8 mouse cellular contexts compared by ENCODE assay signal in the genomic region with DNA sequence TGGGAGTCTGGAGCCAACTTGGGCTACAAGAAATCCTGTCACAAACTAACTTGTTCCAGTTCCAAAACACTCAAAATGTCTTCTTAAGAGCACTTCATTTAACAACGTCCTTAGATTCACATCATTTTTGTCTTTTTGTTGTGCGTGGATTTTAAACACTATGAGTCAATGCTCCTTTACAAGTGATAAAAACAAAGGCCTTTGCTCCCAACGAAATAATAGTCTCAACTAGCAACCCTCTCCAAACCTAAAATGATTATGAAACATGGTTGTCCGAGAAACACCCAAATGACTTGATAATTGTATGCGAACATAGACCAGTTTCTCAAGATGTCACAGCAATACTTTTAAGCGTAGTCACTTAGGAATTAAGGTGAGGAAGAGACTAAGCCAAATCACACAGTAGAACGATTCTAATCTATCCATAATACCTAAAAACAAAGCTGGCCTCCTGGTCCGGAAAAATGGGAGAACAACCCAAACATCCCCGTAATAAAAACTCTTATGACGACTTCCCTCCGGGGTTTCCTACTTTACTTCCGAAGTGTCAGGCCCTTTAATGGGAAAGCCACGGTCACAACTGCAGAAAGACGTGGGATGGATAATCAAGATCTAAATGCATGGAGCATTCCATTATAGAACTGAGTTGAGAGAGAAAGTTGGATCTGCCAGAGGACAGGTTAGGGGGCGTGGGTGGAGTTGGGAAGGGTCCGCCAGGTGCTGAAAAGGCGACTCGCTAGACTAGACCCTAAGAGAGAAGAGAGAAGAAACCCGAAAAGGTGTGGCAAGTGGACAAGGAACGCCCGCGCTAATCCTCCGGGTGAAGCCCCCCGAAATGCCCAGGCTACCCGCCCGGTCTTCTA. TPM values are rescaled to one million over a fixed set of nuclear protein-coding genes. Genes with fewer than 3 reads are reported as not detected.
A peak's percentile ranks its signal among the peaks of the same experiment; 100 is the strongest.
DNase-seq lines count a peak whose midpoint lies in the region; ATAC-seq lines count a peak whose summit lies in the region.

No protein-coding gene starts in this region.

- H3K4me2 ChIP-seq in embryonic facial prominence, embryonic 13.5 days: peak overlapping the region; percentile 70
- H3K4me2 ChIP-seq in intestine, embryonic 14.5 days (ENCODE audit: low read length): peak overlapping the region; percentile 75
- peak overlapping the region; percentile 67 for H3K4me2 ChIP-seq in midbrain, embryonic 14.5 days (ENCODE audit: low read length)

- H3K9me3 ChIP-seq in embryonic facial prominence, embryonic 13.5 days: no peaks in the 10 kb centered on the region
- no peaks in the 10 kb centered on the region for H3K9me3 ChIP-seq in intestine, embryonic 14.5 days (ENCODE audit: control insufficient read depth, low read length)
- H3K9me3 ChIP-seq in midbrain, embryonic 14.5 days (ENCODE audit: control insufficient read depth, low read length): no peaks in the 10 kb centered on the region

- peaks cover 16% of the 10 kb centered on the region for H3K4me1 ChIP-seq in embryonic facial prominence, embryonic 13.5 days
- peaks cover 5% of the 10 kb centered on the region; the same call in 1 of the 2 replicates for H3K4me1 ChIP-seq in intestine, embryonic 14.5 days (replicated peaks; ENCODE audit: control insufficient read depth, insufficient read depth, low read length)
- peaks cover 12% of the 10 kb centered on the region; the same call in 1 of the 2 replicates for H3K4me1 ChIP-seq in midbrain, embryonic 14.5 days (ENCODE audit: control insufficient read depth, insufficient read depth, low read length)

- H3K36me3 ChIP-seq in embryonic facial prominence, embryonic 13.5 days: peaks cover 4% of the 10 kb centered on the region; the same call in 1 of the 2 replicates
- H3K36me3 ChIP-seq in intestine, embryonic 14.5 days (ENCODE audit: control insufficient read depth, insufficient read depth, low read length): no peaks in the 10 kb centered on the region
- H3K36me3 ChIP-seq in midbrain, embryonic 14.5 days (ENCODE audit: control insufficient read depth, insufficient read depth, low read length): no peaks in the 10 kb centered on the region

- DNase-seq in frontal cortex, adult 2 months (ENCODE audit: extremely low spot score in 1 of 2, low spot score in 1 of 2): no peak
- DNase-seq in 416B (ENCODE audit: low read depth): peak; percentile 59
- DNase-seq in intestine, embryonic 14.5 days (ENCODE audit: low spot score): no peak
- no peak for DNase-seq in midbrain, embryonic 14.5 days
- no peak for DNase-seq in left cerebral cortex, postnatal 4 days
- no peak for DNase-seq in ovary, adult 18-20 months (ENCODE audit: low spot score)

- intact Hi-C loops in left cerebral cortex, postnatal 4 days (cut with DNase I): no loop called here

- peak overlapping the region; percentile 90 for H3K9ac ChIP-seq in embryonic facial prominence, embryonic 13.5 days
- H3K9ac ChIP-seq in intestine, embryonic 14.5 days (ENCODE audit: low read length): peak overlapping the region; percentile 84
- H3K9ac ChIP-seq in midbrain, embryonic 14.5 days (replicated peaks; ENCODE audit: low read length): peak overlapping the region; percentile 77

- 12% methylated on average over 26 of the region's 26 CpGs for WGBS in embryonic facial prominence, embryonic 13.5 days
- 10% methylated on average over 26 of the region's 26 CpGs for WGBS in intestine, embryonic 14.5 days
- 12% methylated on average over 26 of the region's 26 CpGs for WGBS in midbrain, embryonic 14.5 days

- H3K27ac ChIP-seq in embryonic facial prominence, embryonic 13.5 days: peak overlapping the region; percentile 79
- H3K27ac ChIP-seq in intestine, embryonic 14.5 days (ENCODE audit: low read depth): peak overlapping the region; percentile 51; the same call in 1 of the 2 replicates
- peak overlapping the region; percentile 74 for H3K27ac ChIP-seq in midbrain, embryonic 14.5 days (replicated peaks; ENCODE audit: low read depth, low read length)

- H3K27me3 ChIP-seq in embryonic facial prominence, embryonic 13.5 days: no peaks in the 10 kb centered on the region
- no peaks in the 10 kb centered on the region for H3K27me3 ChIP-seq in intestine, embryonic 14.5 days (replicated peaks; ENCODE audit: control insufficient read depth, insufficient read depth, low read length)
- H3K27me3 ChIP-seq in midbrain, embryonic 14.5 days (ENCODE audit: control insufficient read depth, insufficient read depth, low read length): no peaks in the 10 kb centered on the region

- H3K4me3 ChIP-seq in embryonic facial prominence, embryonic 13.5 days: peak overlapping the region; percentile 86
- peak overlapping the region; percentile 87 for H3K4me3 ChIP-seq in intestine, embryonic 14.5 days (ENCODE audit: low read depth, low read length)
- peak overlapping the region; percentile 86 for H3K4me3 ChIP-seq in midbrain, embryonic 14.5 days (replicated peaks; ENCODE audit: low read depth, low read length)

- ATAC-seq in frontal cortex, adult (ENCODE audit: low TSS enrichment): peak; percentile 38; the same call in 1 of the 2 replicates
- ATAC-seq in embryonic facial prominence, embryonic 13.5 days (ENCODE audit: insufficient number of reproducible peaks, insufficient read depth, low FRiP score, low TSS enrichment, low read depth): 0 out of 2 replicates have a peak, but pooled peaks have one; percentile 7
- ATAC-seq in intestine, embryonic 14.5 days (replicated peaks; ENCODE audit: low FRiP score, low TSS enrichment, low read depth): peak; percentile 54; the same call in 1 of the 2 replicates
- ATAC-seq in midbrain, embryonic 14.5 days (ENCODE audit: low FRiP score, low TSS enrichment): no peak

RNA-seq across cellular contexts. Expression of gene Atxn3, which starts 0.7 kb away (rescaled TPM):
- 21.0 and 21.5 TPM in 2 replicates for polyA plus RNA-seq in frontal cortex, adult 2 months (2012; rRNA removed)
- polyA plus RNA-seq in embryonic facial prominence, embryonic 13.5 days (2015; fragmentation: Nextera tagmentation; extraction: Ambion mirVana): 10.7 and 12.4 TPM in 2 replicates
- polyA plus RNA-seq in intestine, embryonic 14.5 days (2014; fragmentation: Nextera tagmentation; extraction: Ambion mirVana): 14.3 and 15.5 TPM in 2 replicates
- polyA plus RNA-seq in midbrain, embryonic 14.5 days (2014; fragmentation: Nextera tagmentation; extraction: Ambion mirVana): 13.6 and 19.5 TPM in 2 replicates
- total RNA-seq in left cerebral cortex, postnatal 4 days (2021): 10 to 100 TPM; 15.1 to 18.7 TPM

RNA-seq across cellular contexts. Expression of gene Cpsf2, which starts 18.5 kb away (rescaled TPM):
- polyA plus RNA-seq in frontal cortex, adult 2 months (2012; rRNA removed): 13.8 and 16.1 TPM in 2 replicates
- 30.8 and 32.3 TPM in 2 replicates for polyA plus RNA-seq in embryonic facial prominence, embryonic 13.5 days (2015; fragmentation: Nextera tagmentation; extraction: Ambion mirVana)
- polyA plus RNA-seq in intestine, embryonic 14.5 days (2014; fragmentation: Nextera tagmentation; extraction: Ambion mirVana): 31.3 and 32.5 TPM in 2 replicates
- 32.3 and 37.4 TPM in 2 replicates for polyA plus RNA-seq in midbrain, embryonic 14.5 days (2014; fragmentation: Nextera tagmentation; extraction: Ambion mirVana)
- total RNA-seq in left cerebral cortex, postnatal 4 days (2021): 10 to 100 TPM; 37.5 to 40.5 TPM

RNA-seq across cellular contexts. Expression of gene Trip11, which starts 44.2 kb away (rescaled TPM):
- polyA plus RNA-seq in frontal cortex, adult 2 months (2012; rRNA removed): 11.6 and 12.5 TPM in 2 replicates
- 35.3 and 36.4 TPM in 2 replicates for polyA plus RNA-seq in embryonic facial prominence, embryonic 13.5 days (2015; fragmentation: Nextera tagmentation; extraction: Ambion mirVana)
- 25.9 and 26.8 TPM in 2 replicates for polyA plus RNA-seq in intestine, embryonic 14.5 days (2014; fragmentation: Nextera tagmentation; extraction: Ambion mirVana)
- 22.6 and 24.3 TPM in 2 replicates for polyA plus RNA-seq in midbrain, embryonic 14.5 days (2014; fragmentation: Nextera tagmentation; extraction: Ambion mirVana)
- total RNA-seq in left cerebral cortex, postnatal 4 days (2021): 10 to 100 TPM; 23.7 to 26.1 TPM
